Mouse (Mus musculus) liver, postnatal 0 days (tissue): ENCODE results near the gene Cped1. TPM values are rescaled to one million over a fixed set of nuclear protein-coding genes. Genes with fewer than 3 reads are reported as not detected.
A peak's percentile ranks its signal among the peaks of the same experiment; 100 is the strongest.

ENCODE experiments used
- ATAC-seq: fragments of 200-750 bp; cut with Nextera tagmentation; 2 replicates; pipeline ENCODE4 v1.8.0; 2017; ENCODE audit warnings: mild to moderate bottlenecking, moderate library complexity
- DNase-seq: peaks from one replicate; pipeline ENCODE4 v3.0.0-alpha.2; 2016
- H3K27ac ChIP-seq: fragments of 300-500 bp; sonication (generic); 2 replicates; pipeline ENCODE4 v1.5.1; 2014; ENCODE audit warnings: antibody characterized with exemption, moderate library complexity, mild to moderate bottlenecking, low read depth
- H3K27me3 ChIP-seq: fragments of 300-500 bp; sonication (generic); 2 replicates; pipeline ENCODE4 v1.6.1; 2014; ENCODE audit warnings: low read length, control low read depth, mixed read lengths; ENCODE audit not compliant: insufficient read depth
- H3K36me3 ChIP-seq: fragments of 300-500 bp; sonication (generic); replicated peaks from 2 replicates; pipeline ENCODE4 v1.6.1; 2014; ENCODE audit warnings: mild to moderate bottlenecking, control low read depth, low read length, moderate library complexity, mixed read lengths; ENCODE audit not compliant: insufficient read depth
- H3K4me1 ChIP-seq: fragments of 300-500 bp; sonication (generic); 2 replicates; pipeline ENCODE4 v1.6.1; 2014; ENCODE audit warnings: antibody characterized with exemption, mild to moderate bottlenecking, control low read depth; ENCODE audit not compliant: insufficient read depth
- H3K4me2 ChIP-seq: fragments of 300-500 bp; sonication (generic); 2 replicates; pipeline ENCODE4 v1.6.1; 2014; ENCODE audit warnings: low read depth, mild to moderate bottlenecking, low read length, moderate library complexity, mixed read lengths
- H3K4me3 ChIP-seq: fragments of 300-500 bp; sonication (generic); 2 replicates; pipeline ENCODE4 v1.5.1; 2014; ENCODE audit warnings: low read depth, low read length
- H3K9ac ChIP-seq: fragments of 300-500 bp; sonication (generic); replicated peaks from 2 replicates; pipeline ENCODE4 v1.6.1; 2014; ENCODE audit warnings: mild to moderate bottlenecking, moderate library complexity
- H3K9me3 ChIP-seq: fragments of 300-500 bp; sonication (generic); 2 replicates; pipeline ENCODE4 v1.6.1; 2016; ENCODE audit warnings: mild to moderate bottlenecking, control low read depth, low read length, mixed read lengths
- CTCF ChIP-seq: sonication (generic); IDR thresholded peaks from 2 replicates; pipeline ENCODE4 v1.5.1; 2016; ENCODE audit warnings: antibody characterized with exemption, low read depth
- EP300 ChIP-seq: IDR thresholded peaks from 2 replicates; pipeline ENCODE4 v1.6.1; 2016; ENCODE audit warnings: antibody characterized with exemption, low read depth, mild to moderate bottlenecking
- WGBS: fragments of 180-500 bp; shearing (Covaris S2); extraction: QIAGEN DNeasy Blood & Tissue Kit; methylation state at CpG from one replicate; pipeline ENCODE4 v1.1.7; 2014; ENCODE audit not compliant: insufficient replicate concordance; 5-methylcytosine and 5-hydroxymethylcytosine counted together
- polyA plus RNA-seq: library from polyadenylated mRNA; unstranded; fragments of >200 nt; fragmentation: Nextera tagmentation; extraction: Ambion mirVana; gene quantifications from 2 replicates; pipeline ENCODE4 v1.2.1, GENCODE M21; 2015

The Cped1 gene
- polyA plus RNA-seq, 1 experiment from 2014 or later = 8.2 TPM

DNA sequence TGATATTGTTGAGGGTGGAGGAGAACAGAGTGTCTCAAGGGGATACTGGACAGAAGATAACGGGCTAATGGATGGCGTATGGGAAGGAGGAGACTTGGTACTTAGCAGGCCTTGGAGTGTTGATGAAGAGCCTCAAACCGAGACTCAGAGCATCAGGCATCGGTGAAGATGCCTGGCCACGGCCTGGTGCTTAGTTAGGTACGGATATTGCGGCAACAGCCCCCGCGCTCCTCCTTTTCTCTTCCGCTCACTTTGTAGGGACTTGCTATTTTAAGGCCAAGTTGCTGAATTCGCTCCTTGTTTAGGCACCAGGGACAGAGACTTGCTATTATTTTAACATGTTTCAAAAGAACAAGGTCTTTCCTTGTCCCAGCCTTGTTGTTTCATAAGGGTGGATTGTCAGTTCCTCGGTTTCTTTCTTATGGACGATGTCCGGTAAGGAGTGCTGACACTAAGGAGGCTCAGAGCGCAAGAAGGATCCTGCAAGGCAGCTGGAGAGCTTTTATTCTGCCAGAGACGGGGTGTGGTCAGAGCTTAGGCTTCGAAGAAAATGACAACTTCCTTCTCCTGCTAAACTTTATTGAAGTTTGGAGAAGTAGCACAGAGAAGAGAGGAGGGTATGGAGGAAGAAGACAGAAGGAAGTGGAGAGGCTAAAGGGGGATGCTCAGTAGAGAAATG, 16.9 kb downstream of the Cped1 start:
- Histone ChIP-seq H3K27ac (0 out of 2 replicates have a peak overlapping the region, but pooled peaks have one; percentile 85), H3K27me3 (no peaks in the 10 kb centered on the region), H3K9ac (no peak overlapping the region), H3K4me3 (no peak overlapping the region), H3K9me3 (no peaks in the 10 kb centered on the region), H3K4me1 (peaks cover 37% of the 10 kb centered on the region), H3K36me3 (no peaks in the 10 kb centered on the region), H3K4me2 (peak overlapping the region; percentile 24)
- DNase-seq = no peak
- WGBS = 62% methylated on average over 17 of the region's 17 CpGs
- ATAC-seq = no peak
- TF ChIP-seq EP300 = no peak
- TF ChIP-seq CTCF = no peak

- no peak for ATAC-seq
- peak overlapping the region; percentile 24 for H3K4me2 ChIP-seq
- TF ChIP-seq EP300 (no peak), CTCF (no peak)
Measured at GRCm38 (mm10) chr6:22003200-22003587, 17.5 kb downstream of the Cped1 start.

GRCm38 (mm10) chr6:22003959-22004543, 18.3 kb downstream of the Cped1 start:
- TF ChIP-seq EP300 (no peak), CTCF (no peak)
- no peaks in the 10 kb centered on the region for H3K27me3 ChIP-seq
- H3K4me3 ChIP-seq = no peak overlapping the region
- no peak overlapping the region for H3K27ac ChIP-seq
- H3K9me3 ChIP-seq = no peaks in the 10 kb centered on the region
- no peak overlapping the region for H3K9ac ChIP-seq
- H3K36me3 ChIP-seq = no peaks in the 10 kb centered on the region
- no peak for ATAC-seq
- H3K4me1 ChIP-seq = peaks cover 26% of the 10 kb centered on the region
- WGBS = 72% methylated on average over 10 of the region's 10 CpGs
- no peak overlapping the region for H3K4me2 ChIP-seq
- no peak for DNase-seq

More at GRCm38 (mm10) chr6:22003200-22003587, 17.5 kb downstream of the Cped1 start:
- no peak overlapping the region for H3K4me3 ChIP-seq
- whole genome bisulfite sequencing = 43% methylated on average over 6 of the region's 6 CpGs
- H3K4me1 ChIP-seq = peaks cover 34% of the 10 kb centered on the region
- DNase-seq = no peak
- no peak overlapping the region for H3K9ac ChIP-seq
- H3K36me3 ChIP-seq = no peaks in the 10 kb centered on the region
- H3K27me3 ChIP-seq = no peaks in the 10 kb centered on the region
- H3K9me3 ChIP-seq = no peaks in the 10 kb centered on the region
- no peak overlapping the region for H3K27ac ChIP-seq

GRCm38 (mm10) chr6:22008346-22008745, 22.6 kb downstream of the Cped1 start:
- no peak for ATAC-seq
- no peak overlapping the region for H3K27ac ChIP-seq
- H3K36me3 ChIP-seq = no peaks in the 10 kb centered on the region
- WGBS = 71% methylated on average over 7 of the region's 7 CpGs
- H3K9me3 ChIP-seq = no peaks in the 10 kb centered on the region
- no peak overlapping the region for H3K9ac ChIP-seq
- no peak for DNase-seq
- H3K4me2 ChIP-seq = no peak overlapping the region
- no peak overlapping the region for H3K4me3 ChIP-seq
- peaks cover 17% of the 10 kb centered on the region for H3K4me1 ChIP-seq
- no peak for TF ChIP-seq EP300
- no peak for TF ChIP-seq CTCF
- no peaks in the 10 kb centered on the region for H3K27me3 ChIP-seq

GRCm38 (mm10) chr6:22010258-22010657, 24.5 kb downstream of the Cped1 start:
- H3K27ac ChIP-seq = peak overlapping the region; percentile 62
- no peaks in the 10 kb centered on the region for H3K27me3 ChIP-seq
- peaks cover 13% of the 10 kb centered on the region for H3K4me1 ChIP-seq
- DNase-seq (no peak), ATAC-seq (peak; percentile 62; the same call in 1 of the 2 replicates)
- WGBS = 68% methylated on average over 12 of the region's 12 CpGs
- H3K36me3 ChIP-seq = no peaks in the 10 kb centered on the region
- H3K9me3 ChIP-seq = no peaks in the 10 kb centered on the region
- no peak overlapping the region for H3K9ac ChIP-seq
- H3K4me3 ChIP-seq = no peak overlapping the region
- peak overlapping the region; percentile 44 for H3K4me2 ChIP-seq
- TF ChIP-seq EP300 (no peak), CTCF (no peak)

- H3K4me1 ChIP-seq = peaks cover 13% of the 10 kb centered on the region
- H3K9ac ChIP-seq = no peak overlapping the region
- peak; percentile 37; the same call in 1 of the 2 replicates for ATAC-seq
- TF ChIP-seq EP300 = no peak
- no peak for TF ChIP-seq CTCF
- H3K27ac ChIP-seq = peak overlapping the region; percentile 62
- WGBS = 81% methylated on average over 11 of the region's 11 CpGs
- no peak for DNase-seq
- no peaks in the 10 kb centered on the region for H3K27me3 ChIP-seq
- no peak overlapping the region for H3K4me3 ChIP-seq
- H3K9me3 ChIP-seq = no peaks in the 10 kb centered on the region
- H3K4me2 ChIP-seq = 0 out of 2 replicates have a peak overlapping the region, but pooled peaks have one; percentile 44
- no peaks in the 10 kb centered on the region for H3K36me3 ChIP-seq
Measured at GRCm38 (mm10) chr6:22010761-22011281, 25.1 kb downstream of the Cped1 start.
